8 mouse cellular contexts compared by ENCODE assay signal in genomic region chr13:59656316-59656832, GRCm38 (mm10). TPM values are rescaled to one million over a fixed set of nuclear protein-coding genes. Genes with fewer than 3 reads are reported as not detected.
A peak's percentile ranks its signal among the peaks of the same experiment; 100 is the strongest.
DNase-seq lines count a peak whose midpoint lies in the region; ATAC-seq and TF ChIP-seq lines count a peak whose summit lies in the region.

No protein-coding gene starts in this region.

- TF ChIP-seq CTCF in left cerebral cortex, adult 2 months (IDR thresholded peaks at IDR 0.05): no peak

- intact Hi-C loops in left cerebral cortex, adult 2 months (cut with DNase I): no loop called here

- H3K4me3 ChIP-seq in hindbrain, embryonic 11.5 days (ENCODE audit: low read depth, low read length): no peak overlapping the region
- H3K4me3 ChIP-seq in hindbrain, embryonic 14.5 days (replicated peaks; ENCODE audit: low read length): no peak overlapping the region
- peak overlapping the region in 1 of 2 experiments; percentile 18; a peak in 1 of 4 replicates for H3K4me3 ChIP-seq in ES-E14 (ENCODE audit: insufficient read depth in 1 of 2, low read depth in 1 of 2, low read length in 2 of 2, poor library complexity in 1 of 2, severe bottlenecking in 1 of 2)
- H3K4me3 ChIP-seq in midbrain, embryonic 16.5 days (ENCODE audit: low read depth, low read length): no peak overlapping the region
- H3K4me3 ChIP-seq in left cerebral cortex, adult 2 months: no peak overlapping the region

- peaks cover 21% of the 10 kb centered on the region for H3K4me1 ChIP-seq in hindbrain, embryonic 11.5 days (replicated peaks; ENCODE audit: control insufficient read depth, insufficient read depth, low read length)
- peaks cover 14% of the 10 kb centered on the region for H3K4me1 ChIP-seq in hindbrain, embryonic 14.5 days (replicated peaks; ENCODE audit: control insufficient read depth, insufficient read depth, low read length)
- H3K4me1 ChIP-seq in ES-E14 (ENCODE audit: control insufficient read depth in 2 of 2, insufficient read depth in 2 of 2, low read length in 2 of 2, poor library complexity in 1 of 2): peaks cover 28 to 46% of the 10 kb centered on the region in 2 experiments
- peaks cover 11% of the 10 kb centered on the region; the same call in 1 of the 2 replicates for H3K4me1 ChIP-seq in midbrain, embryonic 16.5 days (ENCODE audit: control insufficient read depth, insufficient read depth, low read length)

- peak overlapping the region; percentile 5; the same call in 1 of the 2 replicates for H3K4me2 ChIP-seq in hindbrain, embryonic 11.5 days (replicated peaks; ENCODE audit: low read depth, low read length)
- no peak overlapping the region for H3K4me2 ChIP-seq in hindbrain, embryonic 14.5 days (replicated peaks)
- H3K4me2 ChIP-seq in midbrain, embryonic 16.5 days (ENCODE audit: low read length): no peak overlapping the region

- no peaks in the 10 kb centered on the region for H3K27me3 ChIP-seq in hindbrain, embryonic 11.5 days (ENCODE audit: control insufficient read depth, insufficient read depth, low read length)
- H3K27me3 ChIP-seq in hindbrain, embryonic 14.5 days (ENCODE audit: control insufficient read depth, insufficient read depth, low read length): no peaks in the 10 kb centered on the region
- no peaks in the 10 kb centered on the region for H3K27me3 ChIP-seq in midbrain, embryonic 16.5 days (ENCODE audit: control insufficient read depth, insufficient read depth, low read depth, low read length)

- in situ Hi-C loops in ES-E14 (cut with MboI; ENCODE audit: low sequenced_read_pairs in 2 of 2, unreplicated experiment in 2 of 2): no loop called here

- 0 out of 2 replicates have a peak overlapping the region, but pooled peaks have one; percentile 15 for H3K9ac ChIP-seq in hindbrain, embryonic 11.5 days (ENCODE audit: low read depth, low read length)
- H3K9ac ChIP-seq in hindbrain, embryonic 14.5 days: no peak overlapping the region
- H3K9ac ChIP-seq in ES-E14 (ENCODE audit: insufficient read depth, low read depth, low read length, poor library complexity, severe bottlenecking): peak overlapping the region; percentile 46; the same call in 1 of the 2 replicates
- no peak overlapping the region for H3K9ac ChIP-seq in midbrain, embryonic 16.5 days (ENCODE audit: low read depth, low read length)

- H3K9me3 ChIP-seq in hindbrain, embryonic 11.5 days (ENCODE audit: control insufficient read depth, low read length): no peaks in the 10 kb centered on the region
- H3K9me3 ChIP-seq in hindbrain, embryonic 14.5 days (ENCODE audit: control insufficient read depth, low read length): no peaks in the 10 kb centered on the region
- H3K9me3 ChIP-seq in ES-E14 (ENCODE audit: control insufficient read depth, insufficient read depth, low read depth, low read length): no peaks in the 10 kb centered on the region
- no peaks in the 10 kb centered on the region for H3K9me3 ChIP-seq in midbrain, embryonic 16.5 days (replicated peaks; ENCODE audit: control insufficient read depth, low read length, poor library complexity, severe bottlenecking)

- WGBS in hindbrain, embryonic 11.5 days: 55% methylated on average over 10 of the region's 10 CpGs
- WGBS in hindbrain, embryonic 14.5 days: 50% methylated on average over 10 of the region's 10 CpGs
- 45% methylated on average over 10 of the region's 10 CpGs for WGBS in midbrain, embryonic 16.5 days

- ATAC-seq in hindbrain, embryonic 11.5 days (ENCODE audit: low FRiP score): peak; percentile 18; the same call in 1 of the 2 replicates
- no peak for ATAC-seq in hindbrain, embryonic 14.5 days (ENCODE audit: low FRiP score)
- peak; percentile 85 for ATAC-seq in inflammation-experienced regulatory T-cells, adult 6 months
- ATAC-seq in midbrain, embryonic 16.5 days: no peak

- peak overlapping the region; percentile 63 for H3K27ac ChIP-seq in hindbrain, embryonic 11.5 days (ENCODE audit: low read depth, low read length)
- no peak overlapping the region for H3K27ac ChIP-seq in hindbrain, embryonic 14.5 days
- H3K27ac ChIP-seq in ES-E14 (ENCODE audit: insufficient read depth, low read depth, low read length, poor library complexity, severe bottlenecking): peak overlapping the region; percentile 97
- H3K27ac ChIP-seq in midbrain, embryonic 16.5 days (ENCODE audit: low read length): peak overlapping the region; percentile 8; the same call in 1 of the 2 replicates
- no peak overlapping the region for H3K27ac ChIP-seq in left cerebral cortex, adult 2 months

- DNase-seq in hindbrain, embryonic 11.5 days (ENCODE audit: low spot score): no peak
- DNase-seq in hindbrain, embryonic 14.5 days (ENCODE audit: low spot score): no peak
- DNase-seq in ES-E14 (ENCODE audit: low read depth, low spot score): no peak
- DNase-seq in embryo, embryonic 10 days (ENCODE audit: low spot score): no peak
- DNase-seq in left cerebral cortex, adult 8-10 months (ENCODE audit: low spot score in 2 of 2): no peak
- DNase-seq in left cerebral cortex, adult 2 months (ENCODE audit: extremely low spot score in 1 of 2, low spot score in 2 of 2): no peak

- peaks cover 17% of the 10 kb centered on the region for H3K36me3 ChIP-seq in hindbrain, embryonic 11.5 days (ENCODE audit: control insufficient read depth, insufficient read depth, low read length)
- H3K36me3 ChIP-seq in hindbrain, embryonic 14.5 days (replicated peaks; ENCODE audit: control insufficient read depth, insufficient read depth): no peaks in the 10 kb centered on the region
- peaks cover 3% of the 10 kb centered on the region; the same call in 1 of the 2 replicates for H3K36me3 ChIP-seq in ES-E14 (ENCODE audit: control insufficient read depth, insufficient read depth, low read length, poor library complexity, severe bottlenecking)
- H3K36me3 ChIP-seq in midbrain, embryonic 16.5 days (ENCODE audit: control insufficient read depth, insufficient read depth, low read length): no peaks in the 10 kb centered on the region

TF ChIP-seq in ES-E14, 5 proteins besides CTCF, POLR2A, EP300 and RAD21:
- no peak for TF ChIP-seq ZNF384 (IDR thresholded peaks at IDR 0.05; ENCODE audit: low read depth, low read length)
- no peak for TF ChIP-seq ZC3H11A (IDR thresholded peaks at IDR 0.05; ENCODE audit: borderline replicate concordance, low read depth, low read length)
- TF ChIP-seq HCFC1 (IDR thresholded peaks at IDR 0.05; ENCODE audit: borderline replicate concordance, insufficient read depth, low read length): no peak
- no peak for TF ChIP-seq MAFK (IDR thresholded peaks at IDR 0.05; ENCODE audit: insufficient read depth, low read depth, low read length)
- TF ChIP-seq CHD2 (IDR thresholded peaks at IDR 0.05; ENCODE audit: low read depth, low read length): no peak

RNA-seq across cellular contexts. Expression of gene Golm1, which starts 19.2 kb away (rescaled TPM):
- 135 and 147 TPM in 2 replicates for polyA plus RNA-seq in hindbrain, embryonic 11.5 days (2014; fragmentation: Nextera tagmentation; extraction: Ambion mirVana)
- 25.3 and 29.7 TPM in 2 replicates for polyA plus RNA-seq in hindbrain, embryonic 14.5 days (2014; fragmentation: Nextera tagmentation; extraction: Ambion mirVana)
- 93.8 and 132 TPM in 2 replicates for total RNA-seq in ES-E14 (2012; rRNA removed)
- 10 to 100 TPM; 40.8 to 58.9 (median 47.8) TPM for polyA plus RNA-seq in inflammation-experienced regulatory T-cells, adult 6 months (2017; shearing (Covaris generic))
- polyA plus RNA-seq in midbrain, embryonic 16.5 days (2015; fragmentation: Nextera tagmentation; extraction: Ambion mirVana): 18.4 and 27.3 TPM in 2 replicates
- 10 to 100 TPM; 15.1 to 32.6 (median 20.4) TPM for total RNA-seq in left cerebral cortex, adult 8-10 months (2022)
- total RNA-seq in left cerebral cortex, adult 2 months (2021): 10 to 100 TPM; 18.2 to 22.9 TPM

RNA-seq across cellular contexts. Expression of gene 4921517D22Rik, which starts 37.5 kb away (rescaled TPM):
- polyA plus RNA-seq in hindbrain, embryonic 11.5 days (2014; fragmentation: Nextera tagmentation; extraction: Ambion mirVana): not detected in 2 replicates
- not detected in 2 replicates for polyA plus RNA-seq in hindbrain, embryonic 14.5 days (2014; fragmentation: Nextera tagmentation; extraction: Ambion mirVana)
- not detected in 2 replicates for total RNA-seq in ES-E14 (2012; rRNA removed)
- not detected for polyA plus RNA-seq in inflammation-experienced regulatory T-cells, adult 6 months (2017; shearing (Covaris generic))
- polyA plus RNA-seq in midbrain, embryonic 16.5 days (2015; fragmentation: Nextera tagmentation; extraction: Ambion mirVana): not detected in 2 replicates
- not detected for total RNA-seq in left cerebral cortex, adult 8-10 months (2022)
- not detected for total RNA-seq in left cerebral cortex, adult 2 months (2021)

RNA-seq across cellular contexts. Expression of gene Spata31d1a, which starts 53.8 kb away (rescaled TPM):
- polyA plus RNA-seq in hindbrain, embryonic 11.5 days (2014; fragmentation: Nextera tagmentation; extraction: Ambion mirVana): 0.03 TPM in 1 of 2 replicates, not detected in the other
- 0.05 and 0.16 TPM in 2 replicates for polyA plus RNA-seq in hindbrain, embryonic 14.5 days (2014; fragmentation: Nextera tagmentation; extraction: Ambion mirVana)
- 2.2 and 3.4 TPM in 2 replicates for total RNA-seq in ES-E14 (2012; rRNA removed)
- polyA plus RNA-seq in inflammation-experienced regulatory T-cells, adult 6 months (2017; shearing (Covaris generic)): not detected
- polyA plus RNA-seq in midbrain, embryonic 16.5 days (2015; fragmentation: Nextera tagmentation; extraction: Ambion mirVana): 0.16 and 0.30 TPM in 2 replicates
- total RNA-seq in left cerebral cortex, adult 8-10 months (2022): under 1 TPM; 0.11 to 0.23 (median 0.14) TPM
- total RNA-seq in left cerebral cortex, adult 2 months (2021): under 1 TPM; 0.18 to 0.26 TPM

RNA-seq across cellular contexts. Expression of gene Spata31d1b, which starts 55.7 kb away (rescaled TPM):
- polyA plus RNA-seq in hindbrain, embryonic 11.5 days (2014; fragmentation: Nextera tagmentation; extraction: Ambion mirVana): not detected in 2 replicates
- not detected in 2 replicates for polyA plus RNA-seq in hindbrain, embryonic 14.5 days (2014; fragmentation: Nextera tagmentation; extraction: Ambion mirVana)
- 1.3 and 2.8 TPM in 2 replicates for total RNA-seq in ES-E14 (2012; rRNA removed)
- polyA plus RNA-seq in inflammation-experienced regulatory T-cells, adult 6 months (2017; shearing (Covaris generic)): not detected
- not detected in 2 replicates for polyA plus RNA-seq in midbrain, embryonic 16.5 days (2015; fragmentation: Nextera tagmentation; extraction: Ambion mirVana)
- total RNA-seq in left cerebral cortex, adult 8-10 months (2022): under 1 TPM in 2 of 4 experiments, not detected in 2; 0.07 to 0.17 TPM
- under 1 TPM in 1 of 2 experiments, not detected in 1; 0.09 TPM for total RNA-seq in left cerebral cortex, adult 2 months (2021)

Comparison
In these comparisons a context has a peak if more than half of its experiments do, and no peak if none do; other contexts are left out.
1. ATAC-seq: peak in hindbrain, embryonic 11.5 days (single experiment) and inflammation-experienced regulatory T-cells, adult 6 months (single experiment); none in hindbrain, embryonic 14.5 days (single experiment) and midbrain, embryonic 16.5 days (single experiment).
2. H3K27ac ChIP-seq: peak in hindbrain, embryonic 11.5 days (single experiment), ES-E14 (single experiment) and midbrain, embryonic 16.5 days (single experiment); none in hindbrain, embryonic 14.5 days (single experiment) and left cerebral cortex, adult 2 months (single experiment).
3. H3K9ac ChIP-seq: peak in hindbrain, embryonic 11.5 days (single experiment) and ES-E14 (single experiment); none in hindbrain, embryonic 14.5 days (single experiment) and midbrain, embryonic 16.5 days (single experiment).